Mouse (Mus musculus) hindbrain, embryonic 10.5 days (tissue): Measurements from ENCODE around the gene Cyp27b1. TPM values are rescaled to one million over a fixed set of nuclear protein-coding genes. Genes with fewer than 3 reads are reported as not detected.

Experiments used
- DNase-seq: peaks from one replicate; pipeline ENCODE4 v3.0.0-alpha.2; 2017; ENCODE audit warnings: low spot score
- H3K27ac ChIP-seq: fragments of 300-500 bp; sonication (generic); 2 replicates; pipeline ENCODE4 v1.5.1; 2016; ENCODE audit warnings: mild to moderate bottlenecking, moderate library complexity
- H3K27me3 ChIP-seq: fragments of 300-500 bp; sonication (generic); 2 replicates; pipeline ENCODE4 v1.6.1; 2016; ENCODE audit warnings: mild to moderate bottlenecking; ENCODE audit not compliant: poor library complexity, insufficient read depth, severe bottlenecking
- H3K36me3 ChIP-seq: fragments of 300-500 bp; sonication (generic); 2 replicates; pipeline ENCODE4 v1.6.1; 2016; ENCODE audit warnings: mild to moderate bottlenecking, moderate library complexity
- H3K4me1 ChIP-seq: fragments of 300-500 bp; sonication (generic); replicated peaks from 2 replicates; pipeline ENCODE4 v1.6.1; 2016; ENCODE audit warnings: mild to moderate bottlenecking
- H3K4me3 ChIP-seq: fragments of 300-500 bp; sonication (generic); 2 replicates; pipeline ENCODE4 v1.5.1; 2016; ENCODE audit warnings: mild to moderate bottlenecking, moderate library complexity
- H3K9me3 ChIP-seq: fragments of 300-500 bp; sonication (generic); 2 replicates; pipeline ENCODE4 v1.6.1; 2016; ENCODE audit warnings: mild to moderate bottlenecking, moderate library complexity
- WGBS: fragments of 180-500 bp; shearing (Covaris S2); methylation state at CpG from one replicate; pipeline ENCODE4 v1.1.7; 2016; 5-methylcytosine and 5-hydroxymethylcytosine counted together
- polyA plus RNA-seq: library from polyadenylated mRNA; unstranded; fragments of >200 nt; fragmentation: Nextera tagmentation; extraction: Ambion mirVana; gene quantifications from 2 replicates; pipeline ENCODE4 v1.2.1, GENCODE M21; 2016

The Cyp27b1 gene
- polyA plus RNA-seq = 0.06 and 0.34 TPM in 2 replicates

GRCm38 (mm10) chr10:127047954-127048353, at the start of gene Cyp27b1:
Cyp27b1 (plus strand) TSS chr10:127048250.
- Histone ChIP-seq H3K27ac (no peak within 1 kb of the TSS), H3K4me3 (peak within 1 kb of the TSS; percentile 26), H3K4me1 (peaks cover 25% of the 10 kb centered on the region), H3K36me3 (peaks cover 31% of the 10 kb centered on the region), H3K27me3 (peaks cover 63% of the 10 kb centered on the region), H3K9me3 (no peaks in the 10 kb centered on the region)
- WGBS = 31% methylated on average over 5 of the region's 5 CpGs
- no peak for DNase-seq

GRCm38 (mm10) chr10:127000529-127000928, 47.5 kb upstream of the Cyp27b1 start, which contains the start of gene Avil:
Avil (plus strand) TSS chr10:127000709.
- no peak for DNase-seq
- H3K9me3 ChIP-seq = no peaks in the 10 kb centered on the region
- H3K27ac ChIP-seq = no peak within 1 kb of the TSS
- WGBS = 89% methylated on average over 5 of the region's 5 CpGs
- no peak within 1 kb of the TSS for H3K4me3 ChIP-seq
- no peaks in the 10 kb centered on the region for H3K27me3 ChIP-seq
- peaks cover 41% of the 10 kb centered on the region for H3K36me3 ChIP-seq
- H3K4me1 ChIP-seq = peaks cover 10% of the 10 kb centered on the region; the same call in 1 of the 2 replicates

DNA sequence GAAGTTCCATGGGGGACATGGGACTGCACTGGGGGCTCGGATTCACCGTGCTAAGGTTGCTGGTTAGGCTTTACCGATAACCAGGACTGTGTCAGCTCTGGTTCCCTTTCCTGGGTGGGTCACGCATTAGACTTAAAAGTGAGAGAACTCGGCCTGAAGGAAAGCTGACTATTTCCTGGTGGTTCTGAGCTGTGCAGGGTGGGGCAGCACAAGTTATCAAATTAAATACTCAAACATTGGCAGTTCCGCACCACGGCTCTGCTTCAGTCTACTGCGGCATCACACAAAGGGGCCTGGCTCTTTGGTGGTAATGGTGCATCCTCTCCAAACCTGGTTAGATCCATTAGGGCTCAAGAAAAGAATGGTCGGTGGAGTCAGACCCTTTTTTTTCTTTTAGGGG, 46.8 kb upstream of the Cyp27b1 start:
- Histone ChIP-seq H3K27me3 (no peaks in the 10 kb centered on the region), H3K9me3 (no peaks in the 10 kb centered on the region), H3K4me1 (peaks cover 11% of the 10 kb centered on the region; the same call in 1 of the 2 replicates), H3K4me3 (no peak overlapping the region), H3K36me3 (peaks cover 33% of the 10 kb centered on the region), H3K27ac (no peak overlapping the region)
- 87% methylated on average over 9 of the region's 9 CpGs for WGBS
- DNase-seq = no peak

GRCm38 (mm10) chr10:127002056-127002455, 46.0 kb upstream of the Cyp27b1 start:
- Histone ChIP-seq H3K27me3 (no peaks in the 10 kb centered on the region), H3K9me3 (no peaks in the 10 kb centered on the region), H3K27ac (no peak overlapping the region), H3K36me3 (peaks cover 32% of the 10 kb centered on the region), H3K4me1 (peaks cover 15% of the 10 kb centered on the region; the same call in 1 of the 2 replicates), H3K4me3 (no peak overlapping the region)
- WGBS = 81% methylated on average over 1 of the region's 1 CpGs
- no peak for DNase-seq

GRCm38 (mm10) chr10:127002765-127003164, 45.3 kb upstream of the Cyp27b1 start:
- Histone ChIP-seq H3K36me3 (peaks cover 25% of the 10 kb centered on the region), H3K4me1 (peaks cover 16% of the 10 kb centered on the region; the same call in 1 of the 2 replicates), H3K27ac (no peak overlapping the region), H3K9me3 (no peaks in the 10 kb centered on the region), H3K4me3 (no peak overlapping the region), H3K27me3 (no peaks in the 10 kb centered on the region)
- 91% methylated on average over 5 of the region's 5 CpGs for whole genome bisulfite sequencing
- DNase-seq = no peak

DNA sequence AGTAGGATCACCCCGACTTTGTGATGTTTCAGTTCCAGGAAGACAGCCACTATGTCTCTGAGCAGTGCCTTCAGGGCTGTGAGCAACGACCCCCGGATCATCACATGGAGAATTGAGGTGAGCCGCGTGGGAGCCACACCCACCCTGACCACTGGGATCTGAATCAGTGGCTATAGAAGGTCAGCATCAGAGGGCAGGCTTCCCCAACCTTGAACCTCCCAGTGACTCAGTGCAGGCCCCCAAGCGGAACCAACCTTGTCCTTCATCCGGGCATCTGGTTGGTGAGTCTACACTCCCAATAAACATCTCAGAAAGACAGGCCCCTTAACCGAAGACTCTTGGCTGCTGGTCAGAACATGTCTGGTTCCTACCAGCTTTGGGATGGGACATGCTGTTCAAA, 44.7 kb upstream of the Cyp27b1 start:
- Histone ChIP-seq H3K4me1 (peaks cover 19% of the 10 kb centered on the region; the same call in 1 of the 2 replicates), H3K27ac (0 out of 2 replicates have a peak overlapping the region, but pooled peaks have one; percentile 4), H3K27me3 (no peaks in the 10 kb centered on the region), H3K36me3 (peaks cover 19% of the 10 kb centered on the region), H3K9me3 (no peaks in the 10 kb centered on the region), H3K4me3 (no peak overlapping the region)
- 84% methylated on average over 8 of the region's 8 CpGs for WGBS
- DNase-seq = no peak

- no peaks in the 10 kb centered on the region for H3K27me3 ChIP-seq
- H3K36me3 ChIP-seq = peaks cover 15% of the 10 kb centered on the region
- 0 out of 2 replicates have a peak overlapping the region, but pooled peaks have one; percentile 4 for H3K27ac ChIP-seq
- no peaks in the 10 kb centered on the region for H3K9me3 ChIP-seq
- 76% methylated on average over 7 of the region's 7 CpGs for WGBS
- H3K4me3 ChIP-seq = no peak overlapping the region
- H3K4me1 ChIP-seq = peaks cover 19% of the 10 kb centered on the region; the same call in 1 of the 2 replicates
- no peak for DNase-seq
Observed at GRCm38 (mm10) chr10:127003806-127004205, 44.2 kb upstream of the Cyp27b1 start.

- no peaks in the 10 kb centered on the region for H3K27me3 ChIP-seq
- no peak overlapping the region for H3K4me3 ChIP-seq
- H3K36me3 ChIP-seq = peaks cover 6% of the 10 kb centered on the region
- no peaks in the 10 kb centered on the region for H3K9me3 ChIP-seq
- H3K27ac ChIP-seq = no peak overlapping the region
- H3K4me1 ChIP-seq = peaks cover 6% of the 10 kb centered on the region; the same call in 1 of the 2 replicates
- 65% methylated on average over 5 of the region's 5 CpGs for WGBS
- DNase-seq = no peak
Observed at GRCm38 (mm10) chr10:127016488-127016887, 31.6 kb upstream of the Cyp27b1 start.

DNA sequence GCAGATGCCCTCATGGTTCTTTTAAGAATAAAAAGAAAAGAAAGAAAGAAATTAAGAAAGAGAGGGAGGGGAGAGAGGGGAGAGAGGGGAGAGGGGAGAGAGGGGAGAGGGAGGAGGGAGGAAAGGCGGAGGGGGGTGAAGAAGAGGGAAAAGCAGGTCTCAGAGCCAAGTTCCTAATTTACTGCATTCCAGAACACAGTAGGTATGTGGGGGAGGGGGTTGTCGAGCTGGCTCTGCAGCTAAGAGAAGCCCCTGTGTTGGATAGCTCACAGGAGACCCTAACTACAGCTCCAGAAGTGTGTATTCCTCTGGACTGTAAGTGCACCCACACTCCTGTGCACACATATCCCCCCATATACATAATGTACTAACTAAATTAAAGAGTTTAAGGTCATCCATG, 31.0 kb upstream of the Cyp27b1 start:
- DNase-seq = no peak
- H3K36me3 ChIP-seq = peaks cover 12% of the 10 kb centered on the region
- no peaks in the 10 kb centered on the region for H3K9me3 ChIP-seq
- no peak overlapping the region for H3K27ac ChIP-seq
- H3K27me3 ChIP-seq = no peaks in the 10 kb centered on the region
- H3K4me3 ChIP-seq = no peak overlapping the region
- WGBS = 26% methylated on average over 2 of the region's 2 CpGs
- H3K4me1 ChIP-seq = peaks cover 6% of the 10 kb centered on the region; the same call in 1 of the 2 replicates

GRCm38 (mm10) chr10:127018422-127018821, 29.6 kb upstream of the Cyp27b1 start:
- no peaks in the 10 kb centered on the region for H3K27me3 ChIP-seq
- H3K4me1 ChIP-seq = peaks cover 6% of the 10 kb centered on the region; the same call in 1 of the 2 replicates
- DNase-seq = no peak
- no peak overlapping the region for H3K27ac ChIP-seq
- H3K36me3 ChIP-seq = peaks cover 25% of the 10 kb centered on the region
- H3K4me3 ChIP-seq = no peak overlapping the region
- H3K9me3 ChIP-seq = no peaks in the 10 kb centered on the region
- WGBS = 85% methylated on average over 16 of the region's 16 CpGs

- peaks cover 39% of the 10 kb centered on the region for H3K36me3 ChIP-seq
- peaks cover 11% of the 10 kb centered on the region for H3K4me1 ChIP-seq
- peak within 1 kb of the TSS; percentile 89 for H3K27ac ChIP-seq
- H3K27me3 ChIP-seq = no peaks in the 10 kb centered on the region
- no peaks in the 10 kb centered on the region for H3K9me3 ChIP-seq
- peak; percentile 91 for DNase-seq
- peak within 1 kb of the TSS; percentile 67 for H3K4me3 ChIP-seq
- WGBS = 6% methylated on average over 56 of the region's 56 CpGs
Observed at GRCm38 (mm10) chr10:127030336-127031296, 17.4 kb upstream of the Cyp27b1 start, which contains the start of gene Tsfm. Tsfm (minus strand) TSS chr10:127030840.

DNA sequence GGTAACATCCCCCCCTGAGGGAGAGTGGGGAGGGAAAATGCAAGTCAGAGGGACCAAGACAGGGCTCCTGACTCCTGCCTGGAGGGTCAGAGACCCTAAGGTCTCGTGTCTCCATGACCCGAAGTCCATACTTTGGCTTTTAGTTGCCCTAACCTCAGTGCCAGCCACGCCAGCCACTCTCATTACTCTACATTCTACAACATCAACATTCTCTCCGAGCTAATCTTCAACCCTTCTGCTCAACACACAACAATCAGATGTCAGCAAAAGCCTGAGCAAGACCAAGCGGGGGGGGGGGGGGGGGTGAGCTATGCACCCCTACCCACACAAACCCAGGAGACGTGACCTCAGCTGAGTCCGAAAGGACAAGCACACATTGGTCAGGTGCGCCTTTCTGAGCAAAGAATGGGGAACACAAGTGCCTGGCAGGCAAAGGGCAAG, 14.7 kb upstream of the Cyp27b1 start:
- H3K27me3 ChIP-seq = peaks cover 2% of the 10 kb centered on the region; the same call in 1 of the 2 replicates
- no peaks in the 10 kb centered on the region for H3K9me3 ChIP-seq
- H3K4me1 ChIP-seq = peaks cover 11% of the 10 kb centered on the region
- no peak overlapping the region for H3K4me3 ChIP-seq
- H3K36me3 ChIP-seq = peaks cover 12% of the 10 kb centered on the region
- WGBS = 85% methylated on average over 8 of the region's 8 CpGs
- DNase-seq = no peak
- H3K27ac ChIP-seq = no peak overlapping the region

DNA sequence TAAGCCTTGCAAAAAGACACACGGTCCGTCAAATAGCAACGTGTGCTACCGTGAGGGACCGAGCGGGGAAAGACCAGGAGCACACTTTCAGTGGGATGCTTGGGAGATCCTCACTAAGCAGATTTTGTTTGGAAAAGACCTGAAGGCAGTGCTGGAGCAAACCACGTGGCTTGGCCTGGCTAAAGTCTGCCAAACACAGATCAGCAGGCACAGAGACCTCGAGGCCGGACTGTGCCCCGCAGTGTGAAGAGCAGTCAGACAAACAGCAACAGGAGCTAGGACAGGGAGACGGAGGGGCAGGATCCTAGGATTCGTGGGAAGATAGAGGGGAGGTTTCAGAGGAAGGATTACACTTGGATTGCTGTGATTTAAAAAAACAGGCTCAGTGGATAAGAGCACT, 11.8 kb upstream of the Cyp27b1 start:
- Histone ChIP-seq H3K36me3 (no peaks in the 10 kb centered on the region), H3K27ac (no peak overlapping the region), H3K27me3 (peaks cover 20% of the 10 kb centered on the region), H3K4me1 (peaks cover 9% of the 10 kb centered on the region), H3K9me3 (no peaks in the 10 kb centered on the region), H3K4me3 (no peak overlapping the region)
- WGBS = 89% methylated on average over 12 of the region's 12 CpGs
- no peak for DNase-seq
